In genomic region chr14:34675347-34675865, GRCm38 (mm10) we compare ENCODE assay signal across 10 mouse cellular contexts. TPM values are rescaled to one million over a fixed set of nuclear protein-coding genes. Genes with fewer than 3 reads are reported as not detected.
DNase-seq lines count a peak whose midpoint lies in the region; ATAC-seq and TF ChIP-seq lines count a peak whose summit lies in the region.
"Had no signal": no experiment of that assay in that cellular context is flagged by ENCODE, and none has a peak within 500 bp of the region (broad histone marks: within the 10 kb centered on the region; RNA-seq: fewer than 3 reads in every experiment).

No protein-coding gene starts in this region.

- no peak for TF ChIP-seq POLR2A in ES-Bruce4 (IDR thresholded peaks at IDR 0.05; ENCODE audit: insufficient read depth, low read length)

- peak overlapping the region; percentile 92 for H3K4me2 ChIP-seq in heart, embryonic 14.5 days (ENCODE audit: low read length)
- H3K4me2 ChIP-seq in forebrain, postnatal 0 days (ENCODE audit: low read depth) = peak overlapping the region; percentile 97; the same call in 1 of the 2 replicates

- no peaks in the 10 kb centered on the region for H3K27me3 ChIP-seq in heart, embryonic 14.5 days (ENCODE audit: control insufficient read depth, insufficient read depth, low read length)
- H3K27me3 ChIP-seq in ES-Bruce4 (ENCODE audit: control insufficient read depth, insufficient read depth, low read length, poor library complexity, severe bottlenecking) = no peaks in the 10 kb centered on the region
- no peaks in the 10 kb centered on the region for H3K27me3 ChIP-seq in forebrain, postnatal 0 days (ENCODE audit: insufficient read depth, low read length)

- H3K27ac ChIP-seq in heart, embryonic 14.5 days (replicated peaks in 1 of 2; ENCODE audit: control insufficient read depth in 1 of 2, insufficient read depth in 1 of 2, low read depth in 2 of 2, low read length in 2 of 2) = no peak overlapping the region
- no peak overlapping the region for H3K27ac ChIP-seq in ES-Bruce4 (ENCODE audit: insufficient read depth, low read length)
- no peak overlapping the region for H3K27ac ChIP-seq in forebrain, postnatal 0 days (ENCODE audit: low read depth, low read length)
- H3K27ac ChIP-seq in macrophage = no peak overlapping the region

- H3K79me2 ChIP-seq in macrophage (ENCODE audit: inconsistent target) = peaks cover 70% of the 10 kb centered on the region

- peak overlapping the region; percentile 28; the same call in 1 of the 2 replicates for H3K9ac ChIP-seq in heart, embryonic 14.5 days (ENCODE audit: low read length)
- peak overlapping the region; percentile 99 for H3K9ac ChIP-seq in ES-Bruce4 (ENCODE audit: low read depth, poor library complexity, severe bottlenecking)
- H3K9ac ChIP-seq in forebrain, postnatal 0 days = no peak overlapping the region

- no peak for TF ChIP-seq EP300 in ES-Bruce4 (IDR thresholded peaks at IDR 0.05; ENCODE audit: insufficient read depth, low read depth, low read length)

- no peaks in the 10 kb centered on the region for H3K9me3 ChIP-seq in heart, embryonic 14.5 days (ENCODE audit: control insufficient read depth, low read length)
- H3K9me3 ChIP-seq in ES-Bruce4 (replicated peaks; ENCODE audit: control insufficient read depth, insufficient read depth, low read length, poor library complexity, severe bottlenecking) = no peaks in the 10 kb centered on the region
- no peaks in the 10 kb centered on the region for H3K9me3 ChIP-seq in forebrain, postnatal 0 days (ENCODE audit: low read length)

- peak overlapping the region in 1 of 2 experiments; percentile 83; a peak in 1 of 4 replicates for H3K4me3 ChIP-seq in heart, embryonic 14.5 days (ENCODE audit: control insufficient read depth in 1 of 2, insufficient read depth in 1 of 2, low read depth in 1 of 2, low read length in 2 of 2)
- H3K4me3 ChIP-seq in ES-Bruce4 (ENCODE audit: low read depth, low read length) (no peak overlapping the region), macrophage (ENCODE audit: inconsistent target) (peak overlapping the region; percentile 88)
- no peak overlapping the region for H3K4me3 ChIP-seq in forebrain, postnatal 0 days (ENCODE audit: low read depth, low read length)

- TF ChIP-seq CTCF in ES-Bruce4 (IDR thresholded peaks at IDR 0.05; ENCODE audit: low read depth, low read length) = no peak
- TF ChIP-seq CTCF in forebrain, postnatal 0 days (IDR thresholded peaks at IDR 0.05; ENCODE audit: low read depth) = no peak

- H3K36me3 ChIP-seq in heart, embryonic 14.5 days (ENCODE audit: control insufficient read depth, insufficient read depth, low read length) = peaks cover 26% of the 10 kb centered on the region
- H3K36me3 ChIP-seq in ES-Bruce4 (ENCODE audit: control insufficient read depth, insufficient read depth, low read length, poor library complexity, severe bottlenecking) (peaks cover 14% of the 10 kb centered on the region), macrophage (ENCODE audit: inconsistent target) (no peaks in the 10 kb centered on the region)
- H3K36me3 ChIP-seq in forebrain, postnatal 0 days (ENCODE audit: insufficient read depth) = no peaks in the 10 kb centered on the region

- no peak for DNase-seq in heart, postnatal 10 days
- no peak for DNase-seq in forebrain, postnatal 0 days
- DNase-seq in right cerebral cortex, adult 2 months (ENCODE audit: low spot score in 2 of 2) = no peak
- no peak for DNase-seq in frontal cortex, adult 2 months (ENCODE audit: extremely low spot score in 1 of 2, low spot score in 1 of 2)
- no peak for DNase-seq in left cerebral cortex, adult 18-20 months (ENCODE audit: low spot score in 2 of 2)
- DNase-seq: layer of hippocampus, postnatal 36 days; right cerebral cortex, postnatal 4 days had no signal

- H3K4me1 ChIP-seq in heart, embryonic 14.5 days (ENCODE audit: control insufficient read depth in 2 of 2, insufficient read depth in 2 of 2, low read length in 2 of 2) = peaks cover 0 to 13% of the 10 kb centered on the region in 2 experiments; a peak in 2 of 4 replicates
- H3K4me1 ChIP-seq in ES-Bruce4 (ENCODE audit: control insufficient read depth, insufficient read depth, low read length) = no peaks in the 10 kb centered on the region
- peaks cover 7% of the 10 kb centered on the region; the same call in 1 of the 2 replicates for H3K4me1 ChIP-seq in forebrain, postnatal 0 days (ENCODE audit: insufficient read depth)

- intact Hi-C loops in heart, postnatal 10 days (cut with DNase I) = no loop called here

- no peak for ATAC-seq in heart, embryonic 14.5 days (ENCODE audit: insufficient number of reproducible peaks, insufficient read depth, low FRiP score, low read depth)
- no peak for ATAC-seq in forebrain, postnatal 0 days

- WGBS in heart, embryonic 14.5 days = 58% methylated on average over 5 of the region's 5 CpGs
- 61% methylated on average over 5 of the region's 5 CpGs for WGBS in forebrain, postnatal 0 days
- WGBS in macrophage (ENCODE audit: missing documents) = 68% methylated on average over 5 of the region's 5 CpGs

RNA-seq across cellular contexts. Expression of gene Wapl, which starts 1.7 kb away (rescaled TPM):
- polyA plus RNA-seq in heart, embryonic 14.5 days (2014; fragmentation: Nextera tagmentation; extraction: Ambion mirVana) = 18.1 and 19.9 TPM in 2 replicates
- 10 to 100 TPM; 42.1 to 43.6 TPM for total RNA-seq in heart, postnatal 10 days (2021)
- polyA plus RNA-seq in ES-Bruce4 (2011; ENCODE audit: insufficient read depth, insufficient read length, low read depth, missing spikeins) (205 and 231 TPM in 2 replicates), macrophage (2018) (39.9 to 47.6 TPM (median 44.0 TPM) in 3 replicates)
- 30.2 and 36.1 TPM in 2 replicates for total RNA-seq in forebrain, postnatal 0 days (2014; rRNA removed)
- polyA plus RNA-seq in forebrain, postnatal 0 days (2015; fragmentation: Nextera tagmentation; extraction: Ambion mirVana) = 9.3 and 12.1 TPM in 2 replicates
- 100 to 1,000 TPM; 119 to 179 (median 149) TPM for total RNA-seq in macrophage (2018; cell fraction: chromatin; rRNA removed)
- total RNA-seq in macrophage (2018; cell fraction: cytosol; rRNA removed) = 10 to 100 TPM; 62.3 to 82.8 (median 72.5) TPM
- 100 to 1,000 TPM in 20 of 26 experiments, 10 to 100 TPM in 6; 83.6 to 157 (median 111) TPM for total RNA-seq in macrophage (2018; cell fraction: nucleus; rRNA removed)
- 16.3 and 18.5 TPM in 2 replicates for polyA plus RNA-seq in frontal cortex, adult 2 months (2012; rRNA removed)
- total RNA-seq in left cerebral cortex, adult 18-20 months (2021) = 10 to 100 TPM; 44.7 to 46.0 TPM
